Mouse (Mus musculus): ENCODE measurements at regions not wholly inside any gene's neighbourhood (a gene's known extent, or its start where the extent isn't known, plus 50 kb on each side); places are given as distances from the start of the nearest gene placed in this dataset.

DNA sequence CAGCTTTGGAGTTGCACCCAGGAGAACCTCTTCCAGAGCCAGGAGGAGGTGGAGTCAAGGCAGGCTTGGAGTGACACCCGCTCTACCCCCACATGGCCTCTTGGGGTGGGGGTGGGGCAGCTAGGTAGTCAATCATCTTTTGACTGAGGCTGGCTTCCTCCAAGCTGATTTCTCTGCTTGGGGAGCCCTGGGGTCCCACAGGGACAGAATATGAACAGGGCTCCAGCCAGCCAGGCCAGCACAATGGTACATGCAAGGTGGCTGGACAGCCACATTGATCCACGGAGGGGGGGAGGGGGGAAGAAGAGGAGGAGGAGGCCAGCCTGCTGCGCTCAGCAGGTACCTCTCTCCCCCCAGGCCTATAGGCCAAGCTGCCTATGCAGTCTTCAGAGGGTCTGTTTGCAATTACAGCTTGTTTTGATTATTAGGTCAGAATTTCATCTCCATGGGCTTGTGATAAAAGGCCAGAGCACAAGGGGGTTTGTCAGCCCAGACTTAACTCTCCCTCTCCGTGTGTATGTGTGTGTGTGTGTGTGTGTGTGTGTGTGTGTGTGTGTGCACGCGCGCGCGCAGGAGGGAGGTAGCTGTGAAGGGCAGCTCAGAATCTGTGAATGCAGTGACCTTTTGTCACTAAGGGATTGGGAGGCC lies 120.5 kb upstream of the Zmiz1 start:
- no peaks in the 10 kb centered on the region for H3K79me2 ChIP-seq (ENCODE audit: control insufficient read depth, insufficient read depth, low read length, poor library complexity)
- H3K36me3 ChIP-seq (ENCODE audit: control insufficient read depth in 1 of 2, insufficient read depth in 2 of 2, low read length in 2 of 2) = no peaks in the 10 kb centered on the region
- H3K27ac ChIP-seq (ENCODE audit: control insufficient read depth, low read depth, low read length) = no peak overlapping the region
- H3K4me3 ChIP-seq (ENCODE audit: control insufficient read depth in 1 of 2, insufficient read depth in 1 of 2, low read depth in 2 of 2, low read length in 2 of 2) = no peak overlapping the region
- H3K9ac ChIP-seq (ENCODE audit: control insufficient read depth, low read depth, low read length, poor library complexity, severe bottlenecking) = no peak overlapping the region
- no peaks in the 10 kb centered on the region for H3K4me1 ChIP-seq (ENCODE audit: control insufficient read depth in 1 of 2, insufficient read depth in 2 of 2, low read length in 2 of 2)
- no peaks in the 10 kb centered on the region for H3K27me3 ChIP-seq (ENCODE audit: control insufficient read depth in 1 of 2, insufficient read depth in 2 of 2, low read length in 2 of 2)
- no peak for DNase-seq (ENCODE audit: low read depth, low spot score)
- no peak for TF ChIP-seq SMC3 (IDR thresholded peaks at IDR 0.05; ENCODE audit: low read depth, low read length)
- no peak for TF ChIP-seq TAL1 (IDR thresholded peaks at IDR 0.05; ENCODE audit: low read length)
- no peak for TF ChIP-seq USF1 (IDR thresholded peaks at IDR 0.05; ENCODE audit: low read depth, low read length)
- no peak for TF ChIP-seq NRF1 (IDR thresholded peaks at IDR 0.05; ENCODE audit: insufficient read depth, low read depth, low read length, poor library complexity, severe bottlenecking)
- TF ChIP-seq SIN3A (IDR thresholded peaks at IDR 0.05; ENCODE audit: low read length) = no peak
- no peak for TF ChIP-seq GABPA (IDR thresholded peaks at IDR 0.05; ENCODE audit: low read depth, low read length)
- TF ChIP-seq EP300 (IDR thresholded peaks at IDR 0.05; ENCODE audit: low read depth in 1 of 2, low read length in 2 of 2) = no peak
- no peak for TF ChIP-seq ZC3H11A (IDR thresholded peaks at IDR 0.05; ENCODE audit: low read depth, low read length)
- no peak for TF ChIP-seq TCF12 (IDR thresholded peaks at IDR 0.05; ENCODE audit: low read depth, low read length)
- TF ChIP-seq MAFK (IDR thresholded peaks at IDR 0.05; ENCODE audit: borderline replicate concordance, low read depth, low read length) = no peak
- TF ChIP-seq POLR2A (IDR thresholded peaks at IDR 0.05; ENCODE audit: control insufficient read depth in 1 of 2, insufficient read depth in 1 of 2, low read depth in 1 of 2, low read length in 2 of 2, poor library complexity in 1 of 2) = no peak
- no peak for TF ChIP-seq CHD2 (IDR thresholded peaks at IDR 0.05; ENCODE audit: low read length)
- TF ChIP-seq NELFE (IDR thresholded peaks at IDR 0.05; ENCODE audit: low read depth, low read length) = no peak
- TF ChIP-seq MAX (IDR thresholded peaks at IDR 0.05; ENCODE audit: low read length) = no peak
- TF ChIP-seq E2F4 (IDR thresholded peaks at IDR 0.05; ENCODE audit: borderline replicate concordance, low read depth, low read length) = no peak
- no peak for TF ChIP-seq TBP (IDR thresholded peaks at IDR 0.05; ENCODE audit: low read depth, low read length)
- no peak for TF ChIP-seq RAD21 (IDR thresholded peaks at IDR 0.05; ENCODE audit: low read depth, low read length)
- TF ChIP-seq CHD1 (IDR thresholded peaks at IDR 0.05; ENCODE audit: low read depth, low read length) = no peak
- H3K9me3 ChIP-seq (replicated peaks; ENCODE audit: insufficient read depth, low read length) = no peaks in the 10 kb centered on the region

- Histone ChIP-seq H3K79me2 (ENCODE audit: control insufficient read depth, insufficient read depth, low read length, poor library complexity) (no peaks in the 10 kb centered on the region), H3K27me3 (ENCODE audit: control insufficient read depth in 1 of 2, insufficient read depth in 2 of 2, low read length in 2 of 2) (no peaks in the 10 kb centered on the region), H3K9ac (ENCODE audit: control insufficient read depth, low read depth, low read length, poor library complexity, severe bottlenecking) (no peak overlapping the region), H3K9me3 (replicated peaks; ENCODE audit: insufficient read depth, low read length) (no peaks in the 10 kb centered on the region), H3K4me1 (ENCODE audit: control insufficient read depth in 1 of 2, insufficient read depth in 2 of 2, low read length in 2 of 2) (no peaks in the 10 kb centered on the region), H3K36me3 (ENCODE audit: control insufficient read depth in 1 of 2, insufficient read depth in 2 of 2, low read length in 2 of 2) (no peaks in the 10 kb centered on the region), H3K4me3 (ENCODE audit: control insufficient read depth in 1 of 2, insufficient read depth in 1 of 2, low read depth in 2 of 2, low read length in 2 of 2) (no peak overlapping the region), H3K27ac (ENCODE audit: control insufficient read depth, low read depth, low read length) (no peak overlapping the region)
- no peak for TF ChIP-seq MAZ (IDR thresholded peaks at IDR 0.05; ENCODE audit: low read depth, low read length)
- no peak for TF ChIP-seq MYB (IDR thresholded peaks at IDR 0.05; ENCODE audit: low read depth, low read length)
- no peak for TF ChIP-seq ZC3H11A (IDR thresholded peaks at IDR 0.05; ENCODE audit: low read depth, low read length)
- no peak for TF ChIP-seq ZNF384 (IDR thresholded peaks at IDR 0.05; ENCODE audit: low read depth, low read length)
- no peak for TF ChIP-seq NRF1 (IDR thresholded peaks at IDR 0.05; ENCODE audit: insufficient read depth, low read depth, low read length, poor library complexity, severe bottlenecking)
- TF ChIP-seq TAL1 (IDR thresholded peaks at IDR 0.05; ENCODE audit: low read length) = no peak
- no peak for DNase-seq (ENCODE audit: low read depth, low spot score)
Observed at GRCm38 (mm10) chr14:25340845-25341244, 118.1 kb upstream of the Zmiz1 start.
